Mouse (Mus musculus): Measurements from ENCODE around the gene Usp10. TPM values are rescaled to one million over a fixed set of nuclear protein-coding genes. Genes with fewer than 3 reads are reported as not detected.

Usp10 gene
- polyA plus RNA-seq, 1 experiment from 2014 or later, result 72.3 TPM

DNA sequence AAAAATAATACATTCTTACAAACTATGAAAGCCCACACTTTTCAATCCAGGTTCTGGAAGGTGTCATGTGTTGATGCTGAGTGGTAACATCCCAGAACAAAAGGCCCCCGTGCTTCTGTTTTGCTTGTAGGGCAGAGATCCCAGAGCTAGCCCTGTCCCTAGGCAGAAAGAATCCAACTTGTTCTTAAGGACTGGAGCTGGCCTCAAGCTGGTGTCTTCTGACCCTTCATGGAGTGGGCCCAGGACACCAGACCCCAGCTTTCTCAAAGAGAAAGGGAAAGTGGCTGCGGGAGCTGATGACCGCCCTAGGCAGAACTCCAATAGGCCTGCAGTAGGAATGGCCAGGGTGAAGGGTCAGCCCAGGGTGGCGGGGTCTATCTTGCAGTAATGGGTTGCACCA is 87.1 kb downstream of the Usp10 start:
- 72% methylated on average over 4 of the region's 4 CpGs for WGBS
- H3K27me3 ChIP-seq, result peaks cover 28% of the 10 kb centered on the region
- H3K4me3 ChIP-seq, result no peak overlapping the region
- H3K4me1 ChIP-seq (replicated peaks), result peaks cover 7% of the 10 kb centered on the region
- no peak overlapping the region for H3K27ac ChIP-seq
- H3K4me2 ChIP-seq, result no peak overlapping the region
- no peak for ATAC-seq (replicated peaks; ENCODE audit: insufficient number of reproducible peaks, insufficient read depth, low FRiP score, low read depth)
- H3K9me3 ChIP-seq (replicated peaks), result no peaks in the 10 kb centered on the region
- no peaks in the 10 kb centered on the region for H3K36me3 ChIP-seq
- no peak overlapping the region for H3K9ac ChIP-seq

DNA sequence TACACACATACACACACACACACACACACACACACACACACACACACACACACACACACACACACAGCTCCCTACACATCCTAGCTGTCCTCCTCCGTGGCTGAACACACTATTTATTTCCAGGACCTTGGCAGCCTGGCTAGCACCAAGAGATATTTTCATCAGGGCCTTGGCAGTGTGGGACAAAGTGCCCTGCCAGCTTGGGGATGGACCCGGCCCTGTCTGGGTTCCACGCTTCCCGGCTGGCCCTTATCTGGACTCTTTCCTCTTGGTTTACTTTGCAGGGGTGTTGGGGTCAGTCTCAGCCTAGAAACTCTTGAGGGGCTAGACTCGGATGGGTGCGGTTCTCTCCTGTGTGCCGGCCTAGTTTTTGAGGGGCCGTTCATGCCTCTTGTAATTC is 90.3 kb downstream of the Usp10 start:
- no peak overlapping the region for H3K9ac ChIP-seq
- no peak overlapping the region for H3K4me2 ChIP-seq
- no peaks in the 10 kb centered on the region for H3K36me3 ChIP-seq
- no peak overlapping the region for H3K4me3 ChIP-seq
- WGBS, result 39% methylated on average over 8 of the region's 8 CpGs
- ATAC-seq (replicated peaks; ENCODE audit: insufficient number of reproducible peaks, insufficient read depth, low FRiP score, low read depth), result no peak
- no peaks in the 10 kb centered on the region for H3K9me3 ChIP-seq (replicated peaks)
- H3K27me3 ChIP-seq, result 0 out of 2 replicates have a peak, but pooled peaks cover 5% of the 10 kb centered on the region
- H3K4me1 ChIP-seq (replicated peaks), result peaks cover 17% of the 10 kb centered on the region
- no peak overlapping the region for H3K27ac ChIP-seq

DNA sequence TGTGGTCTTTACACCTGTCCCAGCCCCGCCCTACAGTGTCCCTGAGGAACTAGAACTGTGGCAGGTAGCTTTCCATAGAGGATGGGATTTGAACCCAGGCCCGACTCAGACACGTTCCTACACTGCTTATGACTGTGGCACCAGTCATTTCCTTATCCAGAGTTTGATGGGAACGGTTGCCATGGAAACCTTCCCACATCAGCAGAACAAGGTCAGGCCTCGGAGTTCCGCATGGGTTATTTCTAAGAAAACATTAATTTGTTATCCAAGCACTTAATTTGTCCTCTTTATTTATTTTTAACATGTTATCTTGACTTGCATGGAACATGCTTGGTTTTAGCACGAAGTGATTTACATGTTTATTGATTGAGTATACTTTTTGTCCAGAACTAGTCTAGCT is 91.6 kb downstream of the Usp10 start:
- Histone ChIP-seq H3K4me2 (no peak overlapping the region), H3K4me3 (no peak overlapping the region), H3K4me1 (replicated peaks) (peaks cover 17% of the 10 kb centered on the region), H3K9me3 (replicated peaks) (no peaks in the 10 kb centered on the region), H3K27ac (no peak overlapping the region), H3K9ac (no peak overlapping the region), H3K36me3 (no peaks in the 10 kb centered on the region), H3K27me3 (no peaks in the 10 kb centered on the region)
- no peak for ATAC-seq (replicated peaks; ENCODE audit: insufficient number of reproducible peaks, insufficient read depth, low FRiP score, low read depth)
- WGBS, result 69% methylated on average over 7 of the region's 7 CpGs

GRCm38 (mm10) chr8:120002348-120002747 is 92.2 kb downstream of the Usp10 start:
- Histone ChIP-seq H3K27me3 (no peaks in the 10 kb centered on the region), H3K4me1 (replicated peaks) (peaks cover 17% of the 10 kb centered on the region), H3K9me3 (replicated peaks) (no peaks in the 10 kb centered on the region), H3K9ac (no peak overlapping the region), H3K27ac (no peak overlapping the region), H3K4me3 (no peak overlapping the region), H3K4me2 (no peak overlapping the region), H3K36me3 (no peaks in the 10 kb centered on the region)
- ATAC-seq (replicated peaks; ENCODE audit: insufficient number of reproducible peaks, insufficient read depth, low FRiP score, low read depth), result no peak
- 45% methylated on average over 9 of the region's 9 CpGs for WGBS

- H3K4me3 ChIP-seq, result no peak overlapping the region
- no peak overlapping the region for H3K4me2 ChIP-seq
- peak; percentile 21 for ATAC-seq (replicated peaks; ENCODE audit: insufficient number of reproducible peaks, insufficient read depth, low FRiP score, low read depth)
- no peaks in the 10 kb centered on the region for H3K9me3 ChIP-seq (replicated peaks)
- no peaks in the 10 kb centered on the region for H3K27me3 ChIP-seq
- no peak overlapping the region for H3K9ac ChIP-seq
- peaks cover 17% of the 10 kb centered on the region for H3K4me1 ChIP-seq (replicated peaks)
- H3K27ac ChIP-seq, result no peak overlapping the region
- 22% methylated on average over 14 of the region's 14 CpGs for WGBS
- H3K36me3 ChIP-seq, result no peaks in the 10 kb centered on the region
These were observed 94.1 kb downstream of the Usp10 start for GRCm38 (mm10) chr8:120004154-120004702.

DNA sequence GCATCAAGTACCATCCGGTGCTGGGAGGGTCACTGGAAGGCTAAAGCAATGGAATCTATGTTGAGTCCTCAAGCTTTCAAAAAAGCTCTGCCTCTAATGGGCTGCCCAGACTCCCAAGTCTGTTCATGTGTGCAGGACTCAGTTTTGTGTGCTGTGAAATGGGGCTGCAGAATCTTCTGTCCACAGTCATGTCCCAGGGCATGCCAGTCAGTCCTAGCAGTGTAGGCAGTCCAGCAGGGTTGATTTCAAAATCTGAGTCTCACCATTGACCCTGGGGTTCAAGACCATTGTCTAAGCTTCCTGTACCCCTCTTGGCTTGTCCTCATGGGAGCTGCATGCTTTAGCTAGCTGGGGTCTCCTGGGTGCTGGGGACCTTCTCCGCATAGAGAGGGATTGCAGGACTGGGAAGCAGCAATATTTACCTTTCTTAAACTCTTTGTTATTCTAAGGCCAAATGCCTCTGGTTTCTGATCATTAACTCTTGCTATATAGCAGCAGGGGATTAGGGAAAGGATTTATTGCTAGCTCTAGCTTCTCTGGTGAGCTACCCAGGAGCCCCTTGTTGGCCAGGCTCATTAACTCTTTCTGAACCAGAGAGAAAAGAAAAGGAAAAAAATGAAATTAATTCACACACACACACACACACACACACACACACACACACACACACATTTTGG is 94.7 kb downstream of the Usp10 start:
- Histone ChIP-seq H3K4me1 (replicated peaks) (peaks cover 17% of the 10 kb centered on the region), H3K4me2 (no peak overlapping the region), H3K9me3 (replicated peaks) (no peaks in the 10 kb centered on the region), H3K27ac (no peak overlapping the region), H3K36me3 (no peaks in the 10 kb centered on the region), H3K9ac (no peak overlapping the region), H3K4me3 (no peak overlapping the region), H3K27me3 (no peaks in the 10 kb centered on the region)
- 49% methylated on average over 2 of the region's 2 CpGs for WGBS
- no peak for ATAC-seq (replicated peaks; ENCODE audit: insufficient number of reproducible peaks, insufficient read depth, low FRiP score, low read depth)

GRCm38 (mm10) chr8:120006645-120007160 is 96.5 kb downstream of the Usp10 start:
- Histone ChIP-seq H3K9ac (no peak overlapping the region), H3K4me3 (no peak overlapping the region), H3K9me3 (replicated peaks) (no peaks in the 10 kb centered on the region), H3K27me3 (no peaks in the 10 kb centered on the region), H3K36me3 (no peaks in the 10 kb centered on the region), H3K27ac (no peak overlapping the region), H3K4me1 (replicated peaks) (peaks cover 17% of the 10 kb centered on the region), H3K4me2 (no peak overlapping the region)
- WGBS, result 48% methylated on average over 9 of the region's 9 CpGs
- no peak for ATAC-seq (replicated peaks; ENCODE audit: insufficient number of reproducible peaks, insufficient read depth, low FRiP score, low read depth)

Other genes starting within 250 kb of the Usp10 start
- 5.9 and 6.2 TPM in 2 replicates for gene Wfdc1, start 244.0 kb upstream of the Usp10 start, polyA plus RNA-seq (2015; fragmentation: Nextera tagmentation; extraction: Ambion mirVana)
- 0.13 and 0.42 TPM in 2 replicates for gene Atp2c2, start 210.4 kb upstream of the Usp10 start, polyA plus RNA-seq (2015; fragmentation: Nextera tagmentation; extraction: Ambion mirVana)
- gene Tldc1, start 131.9 kb upstream of the Usp10 start, polyA plus RNA-seq (2015; fragmentation: Nextera tagmentation; extraction: Ambion mirVana), result 10.9 and 12.8 TPM in 2 replicates
- gene Cotl1, start 69.8 kb upstream of the Usp10 start, polyA plus RNA-seq (2015; fragmentation: Nextera tagmentation; extraction: Ambion mirVana), result 28.7 and 52.8 TPM in 2 replicates
- 9.1 and 10.3 TPM in 2 replicates for gene Klhl36, start 48.1 kb upstream of the Usp10 start, polyA plus RNA-seq (2015; fragmentation: Nextera tagmentation; extraction: Ambion mirVana)
- 2.2 TPM in 1 of 2 replicates, not detected in the other for gene Gm20388, start 481 bp downstream of the Usp10 start, polyA plus RNA-seq (2015; fragmentation: Nextera tagmentation; extraction: Ambion mirVana)
- 3.4 and 4.7 TPM in 2 replicates for gene Crispld2, start 82.1 kb downstream of the Usp10 start, polyA plus RNA-seq (2015; fragmentation: Nextera tagmentation; extraction: Ambion mirVana)
- 30.7 and 38.6 TPM in 2 replicates for gene Zdhhc7, start 191.1 kb downstream of the Usp10 start, polyA plus RNA-seq (2015; fragmentation: Nextera tagmentation; extraction: Ambion mirVana)
- 6.6 and 8.3 TPM in 2 replicates for gene 6430548M08Rik, start 203.8 kb downstream of the Usp10 start, polyA plus RNA-seq (2015; fragmentation: Nextera tagmentation; extraction: Ambion mirVana)

Measured in heart, embryonic 15.5 days (tissue).